Mouse (Mus musculus) midbrain, postnatal 0 days (tissue): ENCODE measurements at regions not wholly inside any gene's neighbourhood (a gene's known extent, or its start where the extent isn't known, plus 50 kb on each side); places are given as distances from the start of the nearest gene placed in this dataset.

Experiments used
- ATAC-seq: fragments of 200-750 bp; cut with Nextera tagmentation; 2 replicates; pipeline ENCODE4 v1.8.0; 2017; ENCODE audit warnings: moderate number of reproducible peaks, mild to moderate bottlenecking, moderate TSS enrichment, moderate library complexity; ENCODE audit not compliant: low FRiP score
- DNase-seq: peaks from one replicate; pipeline ENCODE4 v3.0.0-alpha.2; 2015; ENCODE audit warnings: low spot score
- H3K27ac ChIP-seq: fragments of 300-500 bp; sonication (generic); 2 replicates; pipeline ENCODE4 v1.5.1; 2014; ENCODE audit warnings: low read depth, mild to moderate bottlenecking, low read length, mixed read lengths
- H3K27me3 ChIP-seq: fragments of 300-500 bp; sonication (generic); 2 replicates; pipeline ENCODE4 v1.6.1; 2014; ENCODE audit warnings: low read length, control low read depth, mixed read lengths; ENCODE audit not compliant: insufficient read depth
- H3K36me3 ChIP-seq: fragments of 300-500 bp; sonication (generic); 2 replicates; pipeline ENCODE4 v1.6.1; 2014; ENCODE audit warnings: low read length, control low read depth, mixed read lengths; ENCODE audit not compliant: insufficient read depth
- H3K4me1 ChIP-seq: fragments of 300-500 bp; sonication (generic); 2 replicates; pipeline ENCODE4 v1.6.1; 2014; ENCODE audit warnings: mild to moderate bottlenecking, control low read depth, antibody characterized with exemption, low read length, mixed read lengths; ENCODE audit not compliant: insufficient read depth
- H3K4me2 ChIP-seq: fragments of 300-500 bp; sonication (generic); 2 replicates; pipeline ENCODE4 v1.6.1; 2014; ENCODE audit warnings: low read depth, mild to moderate bottlenecking, low read length, mixed read lengths; ENCODE audit not compliant: poor library complexity, severe bottlenecking
- H3K4me3 ChIP-seq: fragments of 300-500 bp; sonication (generic); 2 replicates; pipeline ENCODE4 v1.5.1; 2014; ENCODE audit warnings: low read depth, mild to moderate bottlenecking, low read length, moderate library complexity
- H3K9ac ChIP-seq: fragments of 300-500 bp; sonication (generic); replicated peaks from 2 replicates; pipeline ENCODE4 v1.6.1; 2014; ENCODE audit warnings: mild to moderate bottlenecking, low read length, moderate library complexity, mixed read lengths; ENCODE audit not compliant: poor library complexity, severe bottlenecking
- H3K9me3 ChIP-seq: fragments of 300-500 bp; sonication (generic); 2 replicates; pipeline ENCODE4 v1.6.1; 2016; ENCODE audit warnings: low read length, control low read depth
- CTCF ChIP-seq: IDR thresholded peaks from 2 replicates; pipeline ENCODE4 v1.5.1; 2016; ENCODE audit warnings: antibody characterized with exemption, mild to moderate bottlenecking
- WGBS: fragments of 180-500 bp; shearing (Covaris S2); extraction: QIAGEN DNeasy Blood & Tissue Kit; methylation state at CpG from one replicate; pipeline ENCODE4 v1.1.7; 2014; 5-methylcytosine and 5-hydroxymethylcytosine counted together

DNA sequence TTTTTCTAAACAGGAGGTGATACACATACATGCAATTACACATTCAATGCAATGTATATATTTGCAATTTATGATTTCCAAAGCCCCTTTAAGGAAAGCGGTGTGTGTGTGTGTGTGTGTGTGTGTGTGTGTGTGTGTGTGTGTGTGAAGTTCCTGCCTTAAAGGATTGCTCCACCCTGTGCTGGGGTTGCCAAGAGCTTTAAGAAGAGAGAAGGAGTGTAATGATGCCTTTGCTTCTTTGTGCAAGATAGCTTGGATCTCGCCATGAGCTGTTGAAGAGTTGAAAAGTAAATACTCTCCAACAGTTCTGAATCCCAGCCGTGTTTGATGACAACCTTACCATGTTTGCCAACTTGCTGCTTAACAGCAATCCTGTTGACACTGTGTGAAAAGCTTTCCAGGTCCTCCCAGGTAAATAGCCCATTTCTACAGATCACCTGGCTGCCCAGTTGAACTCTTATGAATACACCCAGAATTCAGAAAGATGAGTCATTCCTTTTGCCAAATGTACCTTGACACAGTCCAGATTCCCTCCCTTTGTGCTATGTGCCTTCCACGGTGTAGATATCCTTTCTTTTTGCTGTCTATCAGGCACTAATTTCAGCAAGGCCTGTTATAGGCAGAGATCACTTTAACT lies 216.3 kb downstream of the Ikzf2 start:
- H3K9me3 ChIP-seq = no peaks in the 10 kb centered on the region
- H3K4me2 ChIP-seq = no peak overlapping the region
- H3K4me3 ChIP-seq = no peak overlapping the region
- no peak for TF ChIP-seq CTCF
- no peaks in the 10 kb centered on the region for H3K27me3 ChIP-seq
- no peaks in the 10 kb centered on the region for H3K36me3 ChIP-seq
- no peaks in the 10 kb centered on the region for H3K4me1 ChIP-seq
- 80% methylated on average over 4 of the region's 4 CpGs for WGBS
- ATAC-seq (no peak), DNase-seq (no peak)
- H3K9ac ChIP-seq = no peak overlapping the region
- no peak overlapping the region for H3K27ac ChIP-seq

DNA sequence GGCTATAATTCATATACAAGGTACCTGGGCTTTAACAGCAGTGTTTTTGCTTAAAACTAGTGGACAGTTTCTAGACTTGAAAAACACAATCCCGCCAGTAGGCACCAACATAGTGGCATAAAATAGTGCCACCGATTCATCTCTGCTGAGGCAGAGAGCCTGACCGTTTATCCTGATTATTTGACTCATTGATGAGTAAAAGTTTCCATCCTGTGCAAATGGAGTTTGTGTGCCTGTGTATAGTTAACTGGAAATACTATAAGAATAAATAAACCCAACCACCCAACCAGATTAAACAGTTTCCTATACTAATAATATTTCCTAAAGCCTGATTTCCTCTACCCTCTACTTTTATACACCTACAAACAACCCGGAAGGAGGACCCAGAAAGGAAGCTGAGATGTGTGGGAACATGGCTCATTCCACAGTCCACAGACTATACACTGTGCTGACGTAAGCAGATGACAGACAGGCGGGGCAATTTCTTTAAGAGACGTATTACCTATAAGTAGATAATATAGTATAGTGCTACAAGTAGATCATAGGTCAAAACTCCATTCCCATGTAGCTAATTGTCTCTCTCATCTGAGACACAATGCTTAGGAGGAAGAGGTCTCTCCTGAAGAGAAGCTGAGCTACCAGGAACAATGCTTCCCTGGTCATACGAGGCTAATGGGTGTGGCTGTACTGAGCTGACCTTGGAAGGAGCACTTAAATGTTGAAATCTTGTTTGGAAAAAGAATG lies 217.7 kb downstream of the Ikzf2 start:
- DNase-seq = no peak
- Histone ChIP-seq H3K27me3 (no peaks in the 10 kb centered on the region), H3K9ac (no peak overlapping the region), H3K27ac (no peak overlapping the region), H3K4me3 (no peak overlapping the region), H3K9me3 (no peaks in the 10 kb centered on the region), H3K36me3 (no peaks in the 10 kb centered on the region), H3K4me1 (no peaks in the 10 kb centered on the region), H3K4me2 (no peak overlapping the region)
- ATAC-seq = no peak
- WGBS = 93% methylated on average over 8 of the region's 8 CpGs
- no peak for TF ChIP-seq CTCF

GRCm38 (mm10) chr1:69466534-69467275 lies 220.3 kb downstream of the Ikzf2 start:
- no peak overlapping the region for H3K27ac ChIP-seq
- no peak overlapping the region for H3K4me2 ChIP-seq
- no peaks in the 10 kb centered on the region for H3K9me3 ChIP-seq
- no peaks in the 10 kb centered on the region for H3K36me3 ChIP-seq
- no peak overlapping the region for H3K4me3 ChIP-seq
- no peak for ATAC-seq
- H3K27me3 ChIP-seq = no peaks in the 10 kb centered on the region
- DNase-seq = no peak
- 22% methylated on average over 5 of the region's 5 CpGs for WGBS
- no peak for TF ChIP-seq CTCF
- H3K4me1 ChIP-seq = no peaks in the 10 kb centered on the region
- H3K9ac ChIP-seq = no peak overlapping the region

DNA sequence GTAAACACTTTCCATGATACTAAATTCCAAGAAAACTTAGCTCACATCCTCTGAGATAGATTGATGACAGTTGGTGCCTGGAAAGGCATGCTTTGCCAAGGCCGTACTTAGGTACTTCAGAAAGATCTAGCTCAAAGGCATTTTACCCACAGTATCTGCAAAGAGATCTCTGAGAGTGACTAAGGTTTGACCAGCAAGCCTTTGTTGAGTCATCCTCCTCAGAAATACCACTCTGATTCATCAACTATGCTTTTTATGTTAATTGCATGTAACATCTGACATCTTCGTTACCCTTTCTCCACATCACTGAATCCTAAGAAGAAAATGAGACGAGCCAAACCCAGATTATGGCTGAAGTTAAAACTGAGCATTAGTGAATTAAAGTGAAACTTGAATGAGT lies 225.9 kb downstream of the Ikzf2 start:
- no peak overlapping the region for H3K4me2 ChIP-seq
- TF ChIP-seq CTCF = no peak
- no peaks in the 10 kb centered on the region for H3K36me3 ChIP-seq
- no peak for DNase-seq
- no peaks in the 10 kb centered on the region for H3K27me3 ChIP-seq
- H3K9me3 ChIP-seq = no peaks in the 10 kb centered on the region
- H3K9ac ChIP-seq = no peak overlapping the region
- H3K27ac ChIP-seq = no peak overlapping the region
- no peaks in the 10 kb centered on the region for H3K4me1 ChIP-seq
- no peak for ATAC-seq
- WGBS = 85% methylated on average over 3 of the region's 3 CpGs
- no peak overlapping the region for H3K4me3 ChIP-seq

DNA sequence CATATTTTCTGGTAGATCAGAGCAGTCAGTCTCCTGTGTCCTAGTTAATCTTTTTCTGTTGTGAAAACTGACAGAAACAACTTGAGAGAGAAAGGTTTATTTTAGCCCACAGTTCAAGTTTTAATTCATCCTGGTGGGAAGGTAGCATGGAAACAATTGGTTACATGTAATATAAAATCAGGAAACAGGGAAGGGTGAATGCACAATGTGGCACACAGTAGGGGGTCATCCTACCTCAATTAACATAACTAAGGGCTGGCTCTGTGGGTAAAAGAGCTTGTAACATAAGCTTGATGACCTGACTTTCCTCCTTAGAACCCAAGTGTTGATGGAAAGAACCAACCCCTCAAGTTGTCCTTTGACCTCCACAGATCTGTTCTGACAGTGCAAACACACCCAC lies 227.1 kb downstream of the Ikzf2 start:
- no peaks in the 10 kb centered on the region for H3K9me3 ChIP-seq
- H3K27ac ChIP-seq = no peak overlapping the region
- no peaks in the 10 kb centered on the region for H3K27me3 ChIP-seq
- H3K4me3 ChIP-seq = no peak overlapping the region
- H3K4me2 ChIP-seq = no peak overlapping the region
- no peaks in the 10 kb centered on the region for H3K36me3 ChIP-seq
- no peak for TF ChIP-seq CTCF
- H3K4me1 ChIP-seq = no peaks in the 10 kb centered on the region
- ATAC-seq (no peak), DNase-seq (no peak)
- H3K9ac ChIP-seq = no peak overlapping the region

DNA sequence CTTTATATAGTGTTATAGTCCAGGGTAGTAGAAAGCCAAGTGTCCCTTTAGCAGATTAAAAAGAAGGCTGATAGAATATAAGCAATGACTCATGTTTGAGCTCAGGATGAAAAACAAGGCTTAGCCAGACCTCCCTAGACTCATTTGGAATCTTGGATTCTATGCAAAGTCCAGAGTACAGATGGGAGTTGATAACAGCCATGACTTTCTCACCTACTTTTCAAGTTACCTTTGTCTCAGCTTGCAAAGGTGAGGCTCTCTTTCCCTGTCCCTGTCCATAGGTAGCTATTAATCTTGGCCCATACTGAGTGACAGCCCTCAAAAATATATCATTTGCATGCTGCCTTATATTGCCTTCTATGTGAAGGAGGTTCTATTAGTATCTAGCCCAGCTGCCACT lies 229.6 kb downstream of the Ikzf2 start:
- H3K36me3 ChIP-seq = no peaks in the 10 kb centered on the region
- no peak for ATAC-seq
- H3K27ac ChIP-seq = no peak overlapping the region
- TF ChIP-seq CTCF = no peak
- no peaks in the 10 kb centered on the region for H3K9me3 ChIP-seq
- H3K4me1 ChIP-seq = no peaks in the 10 kb centered on the region
- H3K4me3 ChIP-seq = no peak overlapping the region
- no peak for DNase-seq
- no peaks in the 10 kb centered on the region for H3K27me3 ChIP-seq
- H3K9ac ChIP-seq = no peak overlapping the region
- H3K4me2 ChIP-seq = no peak overlapping the region
